Mouse (Mus musculus): ENCODE data around the gene 2310061I04Rik. TPM values are rescaled to one million over a fixed set of nuclear protein-coding genes. Genes with fewer than 3 reads are reported as not detected.

The 2310061I04Rik gene
- polyA plus RNA-seq, 1 experiment from 2014 or later, result 23.9 TPM

GRCm38 (mm10) chr17:35909919-35910369, 12.7 kb upstream of the 2310061I04Rik start, which contains the start of gene Atat1:
TSS of gene Atat1 (minus strand) at chr17:35910075.
- ATAC-seq (ENCODE audit: insufficient read depth, low FRiP score, low read depth), result peak; percentile 91
- Histone ChIP-seq H3K27me3 (replicated peaks) (no peaks in the 10 kb centered on the region), H3K4me2 (peak within 1 kb of the TSS; percentile 75), H3K9ac (peak within 1 kb of the TSS; percentile 59), H3K9me3 (no peaks in the 10 kb centered on the region), H3K36me3 (peaks cover 22% of the 10 kb centered on the region), H3K4me1 (peaks cover 13% of the 10 kb centered on the region), H3K4me3 (replicated peaks) (peak within 1 kb of the TSS; percentile 66), H3K27ac (peak within 1 kb of the TSS; percentile 69)
- 2% methylated on average over 25 of the region's 25 CpGs for WGBS

GRCm38 (mm10) chr17:35909186-35909918, 12.1 kb upstream of the 2310061I04Rik start:
- Histone ChIP-seq H3K36me3 (peaks cover 21% of the 10 kb centered on the region), H3K27ac (peak overlapping the region; percentile 69), H3K27me3 (replicated peaks) (no peaks in the 10 kb centered on the region), H3K9me3 (no peaks in the 10 kb centered on the region), H3K4me3 (replicated peaks) (peak overlapping the region; percentile 66), H3K4me1 (peaks cover 13% of the 10 kb centered on the region), H3K9ac (peak overlapping the region; percentile 59), H3K4me2 (peak overlapping the region; percentile 75)
- peak; percentile 9; the same call in 1 of the 2 replicates for ATAC-seq (ENCODE audit: insufficient read depth, low FRiP score, low read depth)
- WGBS, result 14% methylated on average over 20 of the region's 20 CpGs

- peaks cover 13% of the 10 kb centered on the region for H3K4me1 ChIP-seq
- H3K27me3 ChIP-seq (replicated peaks), result no peaks in the 10 kb centered on the region
- no peak overlapping the region for H3K4me3 ChIP-seq (replicated peaks)
- 66% methylated on average over 2 of the region's 2 CpGs for WGBS
- H3K9ac ChIP-seq, result no peak overlapping the region
- H3K27ac ChIP-seq, result no peak overlapping the region
- H3K4me2 ChIP-seq, result no peak overlapping the region
- H3K9me3 ChIP-seq, result no peaks in the 10 kb centered on the region
- ATAC-seq (ENCODE audit: insufficient read depth, low FRiP score, low read depth), result no peak
- H3K36me3 ChIP-seq, result peaks cover 15% of the 10 kb centered on the region; the same call in 1 of the 2 replicates
Observed at GRCm38 (mm10) chr17:35907609-35908008, 10.4 kb upstream of the 2310061I04Rik start.

GRCm38 (mm10) chr17:35905587-35905986, 8.4 kb upstream of the 2310061I04Rik start:
- Histone ChIP-seq H3K36me3 (0 out of 2 replicates have a peak, but pooled peaks cover 13% of the 10 kb centered on the region), H3K4me1 (peaks cover 13% of the 10 kb centered on the region), H3K9ac (no peak overlapping the region), H3K4me2 (no peak overlapping the region), H3K9me3 (no peaks in the 10 kb centered on the region), H3K27me3 (replicated peaks) (no peaks in the 10 kb centered on the region), H3K4me3 (replicated peaks) (no peak overlapping the region), H3K27ac (no peak overlapping the region)
- ATAC-seq (ENCODE audit: insufficient read depth, low FRiP score, low read depth), result no peak
- 89% methylated on average over 1 of the region's 1 CpGs for WGBS

- Histone ChIP-seq H3K4me2 (no peak overlapping the region), H3K4me1 (peaks cover 8% of the 10 kb centered on the region; the same call in 1 of the 2 replicates), H3K27me3 (replicated peaks) (no peaks in the 10 kb centered on the region), H3K36me3 (0 out of 2 replicates have a peak, but pooled peaks cover 13% of the 10 kb centered on the region), H3K9me3 (no peaks in the 10 kb centered on the region), H3K27ac (no peak overlapping the region), H3K9ac (no peak overlapping the region), H3K4me3 (replicated peaks) (no peak overlapping the region)
- ATAC-seq (ENCODE audit: insufficient read depth, low FRiP score, low read depth), result no peak
- 74% methylated on average over 4 of the region's 4 CpGs for WGBS
Observed at GRCm38 (mm10) chr17:35903992-35904355, 6.7 kb upstream of the 2310061I04Rik start.

- WGBS, result 87% methylated on average over 9 of the region's 9 CpGs
- Histone ChIP-seq H3K36me3 (0 out of 2 replicates have a peak, but pooled peaks cover 13% of the 10 kb centered on the region), H3K4me1 (peaks cover 3% of the 10 kb centered on the region; the same call in 1 of the 2 replicates), H3K9ac (no peak overlapping the region), H3K9me3 (no peaks in the 10 kb centered on the region), H3K27ac (no peak overlapping the region), H3K4me3 (replicated peaks) (no peak overlapping the region), H3K4me2 (no peak overlapping the region), H3K27me3 (replicated peaks) (no peaks in the 10 kb centered on the region)
- ATAC-seq (ENCODE audit: insufficient read depth, low FRiP score, low read depth), result no peak
Observed at GRCm38 (mm10) chr17:35903343-35903991, 6.2 kb upstream of the 2310061I04Rik start.

- Histone ChIP-seq H3K27ac (no peak overlapping the region), H3K4me2 (no peak overlapping the region), H3K36me3 (0 out of 2 replicates have a peak, but pooled peaks cover 10% of the 10 kb centered on the region), H3K4me3 (replicated peaks) (no peak overlapping the region), H3K9ac (no peak overlapping the region), H3K9me3 (no peaks in the 10 kb centered on the region), H3K27me3 (replicated peaks) (no peaks in the 10 kb centered on the region), H3K4me1 (peaks cover 14% of the 10 kb centered on the region)
- 82% methylated on average over 3 of the region's 3 CpGs for WGBS
- ATAC-seq (ENCODE audit: insufficient read depth, low FRiP score, low read depth), result no peak
Observed at GRCm38 (mm10) chr17:35900636-35901035, 3.4 kb upstream of the 2310061I04Rik start.

- Histone ChIP-seq H3K27me3 (replicated peaks) (no peaks in the 10 kb centered on the region), H3K4me3 (replicated peaks) (peak overlapping the region; percentile 68; the same call in 1 of the 2 replicates), H3K9ac (no peak overlapping the region), H3K9me3 (no peaks in the 10 kb centered on the region), H3K27ac (peak overlapping the region; percentile 49), H3K4me2 (peak overlapping the region; percentile 97), H3K4me1 (peaks cover 15% of the 10 kb centered on the region), H3K36me3 (peaks cover 14% of the 10 kb centered on the region)
- WGBS, result 40% methylated on average over 23 of the region's 23 CpGs
- ATAC-seq (ENCODE audit: insufficient read depth, low FRiP score, low read depth), result peak; percentile 28; the same call in 1 of the 2 replicates
Observed at GRCm38 (mm10) chr17:35897644-35898573, 678 bp upstream of the 2310061I04Rik start.

GRCm38 (mm10) chr17:35887725-35888124, 9.5 kb downstream of the 2310061I04Rik start:
- peaks cover 66% of the 10 kb centered on the region for H3K36me3 ChIP-seq
- no peak overlapping the region for H3K27ac ChIP-seq
- 93% methylated on average over 11 of the region's 17 CpGs for WGBS
- no peak overlapping the region for H3K4me2 ChIP-seq
- H3K4me3 ChIP-seq (replicated peaks), result no peak overlapping the region
- H3K9me3 ChIP-seq, result no peaks in the 10 kb centered on the region
- H3K4me1 ChIP-seq, result no peaks in the 10 kb centered on the region
- no peaks in the 10 kb centered on the region for H3K27me3 ChIP-seq (replicated peaks)
- no peak for ATAC-seq (ENCODE audit: insufficient read depth, low FRiP score, low read depth)
- H3K9ac ChIP-seq, result no peak overlapping the region

GRCm38 (mm10) chr17:35883777-35884176, 13.5 kb downstream of the 2310061I04Rik start:
- Histone ChIP-seq H3K36me3 (peaks cover 53% of the 10 kb centered on the region), H3K9ac (no peak overlapping the region), H3K9me3 (no peaks in the 10 kb centered on the region), H3K4me1 (0 out of 2 replicates have a peak, but pooled peaks cover 9% of the 10 kb centered on the region), H3K4me3 (replicated peaks) (no peak overlapping the region), H3K4me2 (no peak overlapping the region), H3K27ac (no peak overlapping the region), H3K27me3 (replicated peaks) (no peaks in the 10 kb centered on the region)
- no peak for ATAC-seq (ENCODE audit: insufficient read depth, low FRiP score, low read depth)
- WGBS, result 93% methylated on average over 14 of the region's 14 CpGs

- no peak overlapping the region for H3K4me2 ChIP-seq
- ATAC-seq (ENCODE audit: insufficient read depth, low FRiP score, low read depth), result no peak
- H3K9me3 ChIP-seq, result no peaks in the 10 kb centered on the region
- H3K27me3 ChIP-seq (replicated peaks), result no peaks in the 10 kb centered on the region
- WGBS, result 90% methylated on average over 17 of the region's 17 CpGs
- no peak overlapping the region for H3K9ac ChIP-seq
- H3K27ac ChIP-seq, result no peak overlapping the region
- H3K36me3 ChIP-seq, result peaks cover 45% of the 10 kb centered on the region
- H3K4me3 ChIP-seq (replicated peaks), result no peak overlapping the region
- H3K4me1 ChIP-seq, result 0 out of 2 replicates have a peak, but pooled peaks cover 9% of the 10 kb centered on the region
Observed at GRCm38 (mm10) chr17:35882924-35883323, 14.3 kb downstream of the 2310061I04Rik start.
